Mouse (Mus musculus) limb, embryonic 10.5 days (tissue): ENCODE results near the gene Enpp4. TPM values are rescaled to one million over a fixed set of nuclear protein-coding genes. Genes with fewer than 3 reads are reported as not detected.

Experiments
- DNase-seq: peaks from one replicate; pipeline ENCODE4 v3.0.0-alpha.2; 2017; ENCODE audit warnings: low spot score
- H3K27ac ChIP-seq: fragments of 300-500 bp; sonication (generic); 2 replicates; pipeline ENCODE4 v1.5.1; 2016; ENCODE audit warnings: mild to moderate bottlenecking
- H3K27me3 ChIP-seq: fragments of 300-500 bp; sonication (generic); 2 replicates; pipeline ENCODE4 v1.6.1; 2016; ENCODE audit warnings: low read depth, mild to moderate bottlenecking; ENCODE audit not compliant: poor library complexity, severe bottlenecking
- H3K36me3 ChIP-seq: fragments of 300-500 bp; sonication (generic); 2 replicates; pipeline ENCODE4 v1.6.1; 2016; ENCODE audit warnings: mild to moderate bottlenecking, moderate library complexity
- H3K4me1 ChIP-seq: fragments of 300-500 bp; sonication (generic); 2 replicates; pipeline ENCODE4 v1.6.1; 2016
- H3K4me3 ChIP-seq: fragments of 300-500 bp; sonication (generic); 2 replicates; pipeline ENCODE4 v1.5.1; 2016; ENCODE audit warnings: mild to moderate bottlenecking, moderate library complexity
- H3K9me3 ChIP-seq: fragments of 300-500 bp; sonication (generic); replicated peaks from 2 replicates; pipeline ENCODE4 v1.6.1; 2016; ENCODE audit warnings: mild to moderate bottlenecking
- WGBS: fragments of 180-500 bp; shearing (Covaris S2); methylation state at CpG from one replicate; pipeline ENCODE4 v1.1.7; 2016; 5-methylcytosine and 5-hydroxymethylcytosine counted together
- polyA plus RNA-seq: library from polyadenylated mRNA; unstranded; fragments of >200 nt; fragmentation: Nextera tagmentation; extraction: Ambion mirVana; gene quantifications from 2 replicates; pipeline ENCODE4 v1.2.1, GENCODE M21; 2016

Gene Enpp4
- polyA plus RNA-seq: 2.0 and 2.4 TPM in 2 replicates

DNA sequence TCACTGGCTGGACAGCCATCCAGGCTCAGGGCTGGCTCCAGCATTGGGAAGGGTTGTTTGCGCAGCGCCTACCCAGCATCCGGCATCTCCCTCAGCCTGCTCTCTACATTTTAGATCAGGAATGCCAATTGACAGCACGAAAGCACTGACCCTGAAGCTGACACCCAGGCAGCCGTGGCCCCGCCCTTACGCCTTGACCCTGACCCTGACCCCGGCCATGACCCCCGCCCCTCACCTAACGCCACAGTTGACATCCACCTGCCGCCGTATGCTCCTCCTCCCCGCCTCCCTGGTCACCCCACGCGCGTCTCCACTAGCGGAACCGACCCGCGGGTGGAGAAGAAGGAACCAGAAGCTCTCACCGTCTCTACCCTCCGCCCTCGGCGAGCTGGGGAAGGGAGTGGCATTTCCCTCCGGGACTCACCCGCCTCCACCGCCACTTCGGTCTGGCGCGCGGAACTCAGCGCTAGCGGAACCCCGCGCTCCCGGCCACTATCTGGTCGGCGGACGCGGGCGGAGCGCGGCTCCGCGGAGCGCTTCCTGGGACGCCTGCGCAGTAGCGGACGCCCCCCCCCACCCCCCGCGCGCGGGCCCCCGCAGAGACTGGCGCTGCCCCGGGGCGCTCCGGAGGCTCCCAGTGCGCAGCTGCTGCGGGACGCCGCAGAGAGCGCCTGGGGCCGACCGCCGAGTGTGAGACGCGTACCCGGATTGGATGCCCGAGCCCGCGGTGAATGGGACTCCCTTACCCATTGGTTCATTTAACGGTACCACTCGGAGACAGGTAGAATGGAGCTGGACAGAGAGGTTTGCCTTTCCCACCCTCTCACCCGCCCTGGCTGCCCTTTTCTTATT is at the start of gene Enpp4:
Gene Enpp4 (minus strand): TSS at position 523 of the 852 bp plus-strand sequence.
- H3K9me3 ChIP-seq: no peaks in the 10 kb centered on the region
- H3K4me1 ChIP-seq: peaks cover 18% of the 10 kb centered on the region
- under 1% methylated on average over 75 of the region's 76 CpGs for WGBS
- H3K36me3 ChIP-seq: no peaks in the 10 kb centered on the region
- H3K27me3 ChIP-seq: peaks cover 37% of the 10 kb centered on the region
- DNase-seq: peak; percentile 83
- H3K27ac ChIP-seq: peak within 1 kb of the TSS; percentile 71
- peak within 1 kb of the TSS; percentile 68 for H3K4me3 ChIP-seq

DNA sequence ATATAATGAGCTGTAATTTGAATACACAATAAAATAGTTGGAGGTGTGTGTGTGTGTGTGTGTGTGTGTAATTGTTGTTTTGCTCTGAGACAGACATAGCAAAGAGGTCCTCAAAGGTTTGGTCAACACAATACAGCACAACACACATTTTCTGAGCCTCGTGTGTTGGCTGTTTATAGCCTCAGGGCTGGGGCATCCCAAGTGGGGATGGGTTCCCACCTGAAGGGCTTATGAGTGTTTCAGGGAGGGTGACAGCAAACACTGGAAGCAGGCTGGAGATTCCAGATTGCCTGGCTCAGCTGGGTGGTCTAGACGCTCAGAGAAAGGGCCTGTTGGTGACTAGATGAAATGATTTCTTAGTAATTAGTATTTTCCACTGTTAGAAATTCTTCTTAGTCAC is 49.6 kb upstream of the Enpp4 start:
- Histone ChIP-seq H3K27me3 (no peaks in the 10 kb centered on the region), H3K36me3 (no peaks in the 10 kb centered on the region), H3K27ac (no peak overlapping the region), H3K4me1 (peaks cover 11% of the 10 kb centered on the region; the same call in 1 of the 2 replicates), H3K4me3 (no peak overlapping the region), H3K9me3 (no peaks in the 10 kb centered on the region)
- no peak for DNase-seq
- 65% methylated on average over 2 of the region's 2 CpGs for WGBS

DNA sequence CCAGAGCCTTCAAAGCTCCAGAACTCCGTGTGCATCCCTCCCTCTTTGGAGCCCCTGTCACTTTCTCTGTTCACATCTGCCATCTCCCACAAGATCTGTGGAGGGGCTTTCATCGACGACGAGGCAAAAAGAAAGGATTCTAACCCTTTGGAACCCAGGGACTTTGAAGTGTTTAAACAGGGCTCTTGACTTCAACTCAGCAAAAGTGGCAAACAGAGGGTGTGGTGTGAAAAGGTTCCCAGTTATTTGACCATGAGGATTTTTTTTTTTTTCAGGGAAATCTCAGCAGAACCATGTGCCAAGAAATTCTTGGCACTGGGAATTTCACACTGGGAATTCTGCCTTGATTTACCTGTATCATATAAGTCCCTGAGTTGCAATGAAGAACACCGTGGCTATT is 48.3 kb upstream of the Enpp4 start:
- H3K4me1 ChIP-seq: peaks cover 11% of the 10 kb centered on the region; the same call in 1 of the 2 replicates

DNA sequence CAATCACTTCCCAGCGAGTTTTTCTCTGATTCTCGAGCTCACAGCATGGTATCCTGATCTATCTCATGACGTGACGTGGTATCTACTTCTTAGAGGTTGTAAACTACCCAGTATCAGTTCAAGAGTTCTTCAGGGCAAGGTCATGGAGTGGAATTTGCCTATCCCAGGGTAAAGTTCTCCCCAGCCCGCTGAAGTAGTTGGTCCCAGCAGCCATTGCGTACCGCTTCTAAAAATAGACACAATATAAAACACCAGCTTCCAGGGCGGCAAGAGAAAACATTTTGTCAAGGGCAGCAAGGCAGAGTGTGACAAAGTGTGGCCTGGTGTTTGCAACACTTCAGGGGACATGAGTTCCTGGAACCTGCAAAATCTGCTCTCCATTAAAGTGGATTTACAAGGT is 46.3 kb upstream of the Enpp4 start:
- 86% methylated on average over 8 of the region's 8 CpGs for WGBS
- H3K4me1 ChIP-seq: peaks cover 11% of the 10 kb centered on the region; the same call in 1 of the 2 replicates
- no peak for DNase-seq
- no peak overlapping the region for H3K27ac ChIP-seq
- H3K9me3 ChIP-seq: no peaks in the 10 kb centered on the region
- H3K36me3 ChIP-seq: no peaks in the 10 kb centered on the region
- no peak overlapping the region for H3K4me3 ChIP-seq
- no peaks in the 10 kb centered on the region for H3K27me3 ChIP-seq

More for the DNA sequence above, 48.3 kb upstream of the Enpp4 start:
- no peaks in the 10 kb centered on the region for H3K9me3 ChIP-seq
- no peaks in the 10 kb centered on the region for H3K27me3 ChIP-seq
- no peak overlapping the region for H3K4me3 ChIP-seq
- WGBS: 41% methylated on average over 5 of the region's 5 CpGs
- no peak for DNase-seq
- no peak overlapping the region for H3K27ac ChIP-seq
- no peaks in the 10 kb centered on the region for H3K36me3 ChIP-seq

DNA sequence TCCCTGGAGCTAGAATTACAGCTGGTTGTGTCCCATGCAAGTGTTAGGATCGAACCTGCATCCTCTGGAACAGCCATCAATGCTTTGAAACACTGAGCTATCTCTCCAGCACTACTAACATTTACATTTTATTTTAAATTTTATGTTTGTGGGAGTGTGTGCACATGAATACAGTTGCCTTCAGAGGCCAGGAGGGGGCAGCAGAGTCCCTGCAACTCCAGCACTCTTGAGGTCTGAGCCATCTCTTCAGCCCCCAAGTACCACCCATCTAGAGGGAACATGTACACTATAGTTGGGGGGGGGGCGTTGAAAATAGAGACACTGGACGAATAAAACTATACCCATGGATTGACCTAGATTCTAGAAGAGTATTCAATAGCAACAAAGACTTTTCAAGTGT is 45.5 kb upstream of the Enpp4 start:
- no peak overlapping the region for H3K27ac ChIP-seq
- H3K36me3 ChIP-seq: no peaks in the 10 kb centered on the region
- peak; percentile 36 for DNase-seq
- WGBS: 64% methylated on average over 3 of the region's 3 CpGs
- H3K4me1 ChIP-seq: peaks cover 11% of the 10 kb centered on the region; the same call in 1 of the 2 replicates
- no peaks in the 10 kb centered on the region for H3K27me3 ChIP-seq
- no peaks in the 10 kb centered on the region for H3K9me3 ChIP-seq
- H3K4me3 ChIP-seq: no peak overlapping the region

DNA sequence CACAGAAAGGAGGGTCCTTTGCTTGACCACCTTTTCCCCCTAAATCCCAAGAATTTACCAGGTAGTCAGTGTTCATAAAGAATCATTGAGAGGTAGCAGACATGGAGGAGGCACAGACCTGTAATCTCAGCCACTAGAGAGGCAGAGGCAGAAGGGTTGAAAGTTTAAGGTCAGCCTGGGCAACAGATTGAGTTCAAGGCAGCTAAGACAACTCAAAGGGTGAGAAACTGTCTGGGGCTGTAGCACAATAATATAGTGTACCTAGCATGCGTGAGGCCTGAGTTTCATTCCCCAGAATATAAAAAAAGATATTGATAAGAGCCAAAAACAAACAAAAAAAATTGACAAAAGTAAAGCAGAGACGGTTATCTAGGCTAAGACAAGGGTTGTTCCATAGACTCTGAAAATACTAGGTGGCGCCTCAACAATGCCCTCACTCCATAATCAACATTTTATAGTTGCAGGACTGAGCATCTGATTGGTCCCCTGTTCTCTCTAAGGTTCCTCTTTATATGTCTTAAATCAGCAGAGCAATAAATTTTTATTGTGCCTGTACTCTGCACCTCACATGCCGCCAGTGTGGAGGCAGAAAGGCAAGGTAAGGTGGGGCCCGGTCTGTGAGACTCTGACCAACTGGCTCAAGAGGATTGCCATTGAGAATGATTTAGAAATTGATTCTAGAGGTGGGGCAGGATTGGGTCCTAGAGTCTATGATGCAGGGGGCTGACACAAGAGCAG is 42.7 kb upstream of the Enpp4 start:
- no peaks in the 10 kb centered on the region for H3K36me3 ChIP-seq
- no peak for DNase-seq
- H3K9me3 ChIP-seq: no peaks in the 10 kb centered on the region
- no peak overlapping the region for H3K27ac ChIP-seq
- no peak overlapping the region for H3K4me3 ChIP-seq
- 82% methylated on average over 5 of the region's 5 CpGs for WGBS
- no peaks in the 10 kb centered on the region for H3K27me3 ChIP-seq
- peaks cover 5% of the 10 kb centered on the region; the same call in 1 of the 2 replicates for H3K4me1 ChIP-seq

DNA sequence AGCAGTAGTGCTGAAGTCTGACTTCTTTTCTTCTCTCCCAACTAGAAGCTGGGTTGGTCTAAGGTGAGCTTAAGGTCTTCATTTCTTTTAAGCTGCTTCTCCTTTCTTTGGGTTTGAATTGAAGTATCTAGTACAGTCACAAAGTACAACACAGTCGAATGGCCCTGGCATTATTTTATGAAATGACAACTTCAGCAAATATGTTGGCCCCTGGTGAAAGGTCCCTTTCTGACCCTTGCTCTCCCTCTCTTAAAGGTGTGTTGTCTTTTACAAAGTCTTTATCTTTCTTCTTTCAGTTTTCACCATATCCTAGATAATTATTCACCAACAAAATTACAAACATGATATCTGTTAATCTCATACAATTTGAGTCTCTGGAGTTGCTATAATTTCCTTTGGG is 40.2 kb upstream of the Enpp4 start:
- Histone ChIP-seq H3K9me3 (no peaks in the 10 kb centered on the region), H3K27ac (no peak overlapping the region), H3K27me3 (no peaks in the 10 kb centered on the region), H3K4me3 (no peak overlapping the region), H3K4me1 (no peaks in the 10 kb centered on the region), H3K36me3 (no peaks in the 10 kb centered on the region)
- no peak for DNase-seq
- WGBS: 75% methylated on average over 1 of the region's 1 CpGs

DNA sequence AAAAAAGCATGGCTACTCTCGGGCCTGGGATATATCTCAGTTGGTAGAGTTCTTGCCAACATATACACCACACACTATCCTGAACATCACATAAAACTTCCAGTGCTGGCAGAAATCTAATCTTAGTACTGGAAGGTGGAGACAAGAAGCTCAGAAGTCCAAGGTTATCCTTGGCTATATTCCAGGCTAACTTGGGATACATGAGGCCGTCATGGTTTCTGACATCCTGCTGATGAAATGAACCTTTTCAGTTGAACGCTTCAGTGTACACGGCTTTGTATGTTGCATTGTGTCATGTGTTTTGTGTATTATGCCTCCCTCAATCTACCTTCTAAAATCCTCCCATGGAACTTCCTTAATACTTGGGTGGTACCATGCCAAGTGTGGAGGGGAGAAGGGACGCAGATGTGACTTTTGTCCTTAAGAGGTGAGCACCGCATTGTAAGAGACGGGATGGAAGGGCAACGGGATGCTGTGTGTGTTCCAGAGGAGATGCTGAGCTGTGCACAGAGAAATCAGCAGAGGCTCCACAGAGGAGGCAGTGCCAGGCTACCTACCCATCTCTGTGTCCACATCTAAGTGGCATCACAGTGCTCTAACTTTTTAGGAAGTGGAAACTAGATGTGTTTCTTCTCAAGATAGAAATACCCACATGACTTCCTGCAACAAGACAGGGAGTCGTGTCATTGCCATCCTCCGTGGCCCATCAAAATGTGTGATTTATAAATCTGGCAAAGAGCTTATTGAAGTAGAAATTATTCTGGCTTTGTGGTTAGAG is 31.4 kb upstream of the Enpp4 start:
- Histone ChIP-seq H3K4me3 (no peak overlapping the region), H3K27ac (no peak overlapping the region), H3K36me3 (no peaks in the 10 kb centered on the region), H3K9me3 (no peaks in the 10 kb centered on the region), H3K27me3 (no peaks in the 10 kb centered on the region), H3K4me1 (no peaks in the 10 kb centered on the region)
- DNase-seq: no peak
- WGBS: 91% methylated on average over 10 of the region's 10 CpGs

DNA sequence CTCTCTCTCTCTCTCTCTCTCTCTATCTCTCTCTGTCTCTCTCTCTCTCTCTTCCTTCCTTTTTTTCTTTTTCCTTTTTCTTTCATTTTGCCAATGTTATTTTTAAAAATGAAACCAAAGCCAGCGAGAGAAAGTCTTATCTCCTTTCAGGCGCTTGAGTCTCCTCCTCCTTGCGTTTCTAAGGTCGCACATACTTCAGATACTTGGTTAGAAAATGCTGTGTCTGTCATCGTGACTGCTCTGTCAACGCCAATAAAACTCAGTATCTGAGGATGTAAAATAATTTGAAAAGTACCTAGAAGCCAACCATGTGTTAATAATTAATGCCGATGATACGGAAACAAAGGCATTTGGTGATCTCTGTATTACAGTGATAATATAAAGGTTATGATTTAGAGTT is 30.4 kb upstream of the Enpp4 start:
- Histone ChIP-seq H3K36me3 (no peaks in the 10 kb centered on the region), H3K27me3 (no peaks in the 10 kb centered on the region)
- 85% methylated on average over 8 of the region's 8 CpGs for WGBS

DNA sequence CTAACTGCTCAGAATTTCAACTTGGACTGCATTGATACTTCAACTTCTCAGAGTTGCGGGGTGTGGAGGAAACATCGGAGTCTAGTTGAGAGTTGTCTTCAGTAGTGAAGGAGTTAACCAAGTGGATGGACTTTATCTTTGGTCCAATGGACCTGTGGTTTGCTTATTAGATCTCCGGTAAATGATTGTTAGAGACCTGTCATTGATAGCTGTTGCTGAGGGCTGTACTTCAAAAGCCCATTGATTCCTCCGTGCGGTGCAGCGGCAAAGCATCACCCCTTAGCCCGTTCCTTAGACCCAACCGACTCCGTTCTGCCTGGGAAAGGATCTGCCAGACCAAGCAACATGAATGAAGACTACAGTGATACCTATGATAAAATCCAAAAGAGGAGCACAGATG is 28.9 kb upstream of the Enpp4 start:
- H3K27me3 ChIP-seq: no peaks in the 10 kb centered on the region
- no peak overlapping the region for H3K27ac ChIP-seq
- DNase-seq: no peak
- no peaks in the 10 kb centered on the region for H3K36me3 ChIP-seq
- H3K9me3 ChIP-seq: no peaks in the 10 kb centered on the region
- no peaks in the 10 kb centered on the region for H3K4me1 ChIP-seq
- WGBS: 90% methylated on average over 9 of the region's 9 CpGs
- no peak overlapping the region for H3K4me3 ChIP-seq

More for the DNA sequence above, 30.4 kb upstream of the Enpp4 start:
- Histone ChIP-seq H3K27ac (no peak overlapping the region), H3K4me1 (no peaks in the 10 kb centered on the region), H3K4me3 (no peak overlapping the region), H3K9me3 (no peaks in the 10 kb centered on the region)
- no peak for DNase-seq

DNA sequence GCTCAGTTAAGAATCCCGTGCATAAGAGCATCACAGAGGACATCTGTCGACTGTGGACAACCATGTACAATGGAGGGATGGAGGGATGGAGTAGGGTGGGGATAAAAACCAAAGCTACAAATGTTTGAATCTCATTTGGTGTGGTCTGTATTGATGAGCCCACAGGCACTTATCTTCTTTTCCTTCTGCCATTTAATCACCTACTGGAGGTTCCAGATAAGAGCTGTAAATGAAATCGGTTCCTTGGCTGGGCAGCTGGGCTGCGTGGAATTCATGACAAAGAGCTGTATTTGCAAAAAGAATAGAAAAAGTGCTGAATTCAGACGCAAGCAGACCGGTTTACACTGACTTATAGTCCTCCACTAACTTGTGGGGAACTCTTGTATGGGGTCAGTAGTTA is 28.5 kb upstream of the Enpp4 start:
- Histone ChIP-seq H3K4me3 (no peak overlapping the region), H3K36me3 (no peaks in the 10 kb centered on the region), H3K9me3 (no peaks in the 10 kb centered on the region), H3K27ac (no peak overlapping the region), H3K27me3 (no peaks in the 10 kb centered on the region), H3K4me1 (no peaks in the 10 kb centered on the region)
- DNase-seq: no peak
- 75% methylated on average over 6 of the region's 6 CpGs for WGBS

DNA sequence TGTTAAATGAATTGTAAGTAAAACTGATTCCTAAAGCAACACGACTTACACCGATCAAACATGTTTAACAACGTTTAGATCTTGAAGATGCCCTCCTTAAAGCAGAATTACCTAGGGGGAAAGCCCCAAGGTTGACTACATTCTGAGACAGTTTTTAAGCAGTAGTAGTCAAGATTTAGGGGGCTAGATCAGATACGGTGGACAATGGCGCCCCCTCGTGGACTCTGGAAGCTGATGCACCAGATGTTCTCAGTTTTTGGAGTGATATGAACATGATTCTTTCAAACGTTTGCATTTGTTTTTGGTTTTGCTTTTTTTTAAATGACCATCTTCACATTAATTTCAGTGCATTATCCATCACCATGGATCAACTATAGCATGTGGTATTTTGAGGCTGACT is 24.8 kb upstream of the Enpp4 start:
- H3K4me1 ChIP-seq: no peaks in the 10 kb centered on the region
- WGBS: 12% methylated on average over 7 of the region's 7 CpGs
- no peaks in the 10 kb centered on the region for H3K27me3 ChIP-seq
- DNase-seq: peak; percentile 84
- H3K9me3 ChIP-seq: no peaks in the 10 kb centered on the region
- H3K27ac ChIP-seq: no peak overlapping the region
- H3K4me3 ChIP-seq: no peak overlapping the region
- no peaks in the 10 kb centered on the region for H3K36me3 ChIP-seq
